Mouse (Mus musculus): ENCODE data around the gene Agpat3.

Agpat3 gene

GRCm38 (mm10) chr10:78297576-78298484 lies 54.5 kb downstream of the Agpat3 start:
- no peak for DNase-seq (ENCODE audit: extremely low read depth, low read depth)

DNA sequence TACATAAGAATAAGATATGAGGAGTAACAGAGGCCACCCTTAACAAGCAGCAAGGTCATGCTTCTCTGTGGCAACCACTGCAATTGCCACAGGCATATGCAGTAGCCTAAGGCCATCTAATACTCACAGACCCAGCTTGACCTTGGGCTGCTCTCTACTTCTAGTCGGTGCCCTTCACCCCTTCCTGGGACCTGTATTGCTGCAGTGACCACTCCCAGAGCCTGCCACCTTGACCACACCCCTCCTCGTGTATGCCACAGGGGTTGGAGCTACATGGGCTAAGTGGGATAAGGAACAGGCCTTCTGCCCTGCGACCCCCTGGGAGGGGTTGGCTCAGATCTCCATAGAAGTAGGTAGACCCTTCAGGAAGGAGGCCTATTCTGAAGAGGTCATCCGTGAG lies 55.3 kb downstream of the Agpat3 start:
- no peak for DNase-seq (ENCODE audit: extremely low read depth, low read depth)

GRCm38 (mm10) chr10:78296371-78296770 lies 55.9 kb downstream of the Agpat3 start:
- no peak for DNase-seq (ENCODE audit: extremely low read depth, low read depth)

- DNase-seq (ENCODE audit: extremely low read depth, low read depth) = no peak
These were observed 58.7 kb downstream of the Agpat3 start for GRCm38 (mm10) chr10:78293576-78293975.

- no peak for DNase-seq (ENCODE audit: extremely low read depth, low read depth)
These were observed 59.9 kb downstream of the Agpat3 start for GRCm38 (mm10) chr10:78292381-78292780.

DNA sequence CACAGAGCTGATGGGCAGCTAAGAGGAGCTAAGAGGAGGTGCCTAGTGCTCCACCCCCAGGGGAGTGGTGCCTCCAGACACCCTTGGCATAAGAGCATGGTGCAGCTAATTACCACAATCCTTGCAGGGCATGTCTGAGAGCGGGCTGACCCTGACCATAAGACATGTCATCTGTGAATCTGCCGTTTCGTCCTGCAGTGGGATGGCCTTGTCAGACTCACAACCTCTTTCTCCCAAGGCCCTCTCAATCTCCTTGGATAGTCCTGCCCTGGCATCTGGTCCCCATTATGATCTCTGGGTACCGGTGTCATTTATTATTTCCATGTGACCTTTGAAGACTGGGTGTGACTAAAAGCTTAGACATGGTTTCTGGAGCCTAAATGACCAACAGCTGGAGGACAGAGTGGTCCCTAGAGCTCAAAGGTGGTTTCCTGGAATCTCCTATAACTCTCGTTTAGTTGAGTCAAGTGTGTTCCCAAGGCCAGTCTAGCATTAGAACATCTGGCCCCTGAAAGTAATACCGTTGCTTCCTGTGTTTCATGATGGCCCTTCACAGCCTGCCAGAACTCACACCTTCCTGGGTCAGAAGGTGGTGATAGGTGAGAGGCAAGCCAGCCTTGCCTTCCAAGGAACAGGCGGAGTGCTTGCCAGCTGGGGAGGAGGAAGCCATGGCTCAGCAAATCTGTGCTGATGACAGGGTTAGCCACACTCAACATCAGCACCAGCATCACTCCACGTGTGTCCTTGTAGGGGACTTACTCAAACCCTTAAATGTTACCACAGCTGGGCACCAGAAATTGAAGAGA lies 61.4 kb downstream of the Agpat3 start:
- no peak for DNase-seq (ENCODE audit: extremely low read depth, low read depth)

DNA sequence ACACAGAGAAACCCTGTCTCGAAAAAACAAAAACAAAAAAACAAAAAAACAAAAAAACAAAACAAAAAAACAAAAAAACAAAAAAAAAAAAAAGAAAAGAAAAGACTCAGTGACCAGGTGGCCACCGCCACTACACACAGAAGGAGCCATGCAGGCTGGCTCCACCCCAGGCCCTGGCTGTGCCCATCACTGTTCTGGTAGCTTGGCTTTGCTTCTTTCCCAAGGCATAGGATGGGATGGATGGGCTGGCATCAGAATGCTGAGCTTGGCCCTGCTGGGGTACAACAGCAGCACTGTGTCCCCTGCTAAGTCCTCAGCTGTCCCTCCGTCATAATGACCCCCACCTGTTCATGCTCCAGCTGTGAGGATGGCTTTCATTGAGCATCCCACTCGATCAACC lies 63.4 kb downstream of the Agpat3 start:
- DNase-seq (ENCODE audit: extremely low read depth, low read depth) = no peak

DNA sequence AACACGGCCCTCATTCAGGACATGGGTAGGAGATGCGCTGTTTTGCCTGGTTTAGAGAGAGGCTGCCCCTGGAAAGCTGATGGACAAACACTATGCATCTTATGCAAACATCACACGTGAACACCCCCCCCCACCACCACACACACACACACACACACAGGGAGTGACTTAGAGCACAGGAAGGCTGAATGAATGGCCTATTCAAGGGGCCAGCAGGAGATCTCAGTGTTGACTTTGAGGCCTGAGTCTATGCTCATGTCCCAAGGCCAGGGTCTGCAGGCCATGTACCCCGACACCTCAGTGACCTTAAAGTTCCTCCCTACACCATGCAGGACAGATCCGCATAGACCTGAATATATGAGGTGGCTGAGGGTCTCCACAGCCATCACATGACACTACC lies 64.2 kb downstream of the Agpat3 start:
- DNase-seq (ENCODE audit: extremely low read depth, low read depth) = no peak

DNA sequence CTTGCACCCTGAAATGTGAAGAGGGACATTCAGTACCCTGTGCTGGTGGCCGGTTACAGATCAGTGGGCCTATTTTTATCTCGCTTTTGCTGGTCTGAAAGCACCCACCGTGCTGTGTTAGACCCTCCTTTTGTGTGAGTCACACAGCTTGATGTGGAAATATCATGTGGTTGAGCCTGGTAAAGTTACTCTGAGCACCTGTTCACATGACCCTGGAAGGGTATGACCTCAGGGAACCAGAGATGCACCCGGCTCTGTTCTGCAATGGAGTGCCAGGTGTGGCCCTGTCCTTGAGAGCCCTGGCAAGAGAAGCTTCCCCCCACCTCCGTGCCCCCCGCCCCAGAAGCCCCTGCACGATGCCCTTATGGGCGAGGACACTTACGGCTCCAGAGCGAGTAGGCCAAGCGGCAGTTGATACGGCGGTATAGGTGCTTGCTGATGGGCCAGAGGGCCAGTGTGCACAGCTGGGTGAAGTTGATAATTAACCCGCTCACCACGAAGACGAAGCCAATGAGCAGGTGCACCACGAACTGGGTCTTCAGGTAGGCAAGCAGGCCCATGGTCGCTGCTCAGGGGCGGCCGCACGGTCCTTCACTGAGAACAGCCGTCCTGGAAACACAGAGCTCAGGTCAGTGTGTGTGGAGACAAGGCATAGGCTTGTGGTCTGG lies 64.7 kb downstream of the Agpat3 start:
- DNase-seq (ENCODE audit: extremely low read depth, low read depth) = no peak

GRCm38 (mm10) chr10:78285959-78286358 lies 66.3 kb downstream of the Agpat3 start:
- DNase-seq (ENCODE audit: extremely low read depth, low read depth) = no peak

DNA sequence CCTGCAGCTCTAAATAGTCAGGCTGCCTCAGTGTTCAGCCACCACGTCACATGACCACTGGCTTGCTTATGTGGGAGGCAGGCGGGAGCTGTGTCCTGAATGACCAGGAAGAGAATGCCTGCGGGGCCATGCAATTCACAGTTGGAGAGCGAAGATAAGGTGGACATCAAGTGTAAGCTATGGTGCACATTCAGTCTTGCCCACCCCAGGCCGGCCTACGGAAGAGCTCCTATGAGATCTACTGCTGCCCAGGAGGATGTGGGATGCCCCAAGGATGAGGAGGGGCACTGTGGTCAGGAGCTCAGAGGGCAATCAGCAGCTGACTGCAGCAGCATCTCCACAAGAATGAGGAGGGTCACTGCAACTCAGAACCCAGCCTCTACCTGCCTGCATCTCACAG lies 66.9 kb downstream of the Agpat3 start:
- DNase-seq (ENCODE audit: extremely low read depth, low read depth) = no peak

DNA sequence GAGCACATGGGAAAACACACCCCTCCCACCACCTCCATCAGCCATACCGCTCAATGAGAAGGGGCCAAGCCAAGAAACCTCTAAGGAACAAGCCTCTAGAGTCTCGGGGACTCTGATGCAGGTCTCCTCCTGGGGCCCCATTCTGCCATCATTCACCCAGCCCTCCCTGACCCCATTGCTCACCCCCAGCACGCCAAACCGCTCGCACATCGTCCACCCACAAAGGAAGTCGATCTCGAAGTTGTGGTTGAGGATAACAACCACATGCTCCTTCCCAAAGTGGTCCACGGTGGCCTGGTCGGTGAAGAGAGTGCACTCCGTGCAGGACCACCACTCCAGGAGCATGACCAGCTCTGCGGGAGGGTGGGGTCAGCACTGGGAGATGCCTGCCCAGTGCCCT lies 67.5 kb downstream of the Agpat3 start:
- DNase-seq (ENCODE audit: extremely low read depth, low read depth) = no peak

DNA sequence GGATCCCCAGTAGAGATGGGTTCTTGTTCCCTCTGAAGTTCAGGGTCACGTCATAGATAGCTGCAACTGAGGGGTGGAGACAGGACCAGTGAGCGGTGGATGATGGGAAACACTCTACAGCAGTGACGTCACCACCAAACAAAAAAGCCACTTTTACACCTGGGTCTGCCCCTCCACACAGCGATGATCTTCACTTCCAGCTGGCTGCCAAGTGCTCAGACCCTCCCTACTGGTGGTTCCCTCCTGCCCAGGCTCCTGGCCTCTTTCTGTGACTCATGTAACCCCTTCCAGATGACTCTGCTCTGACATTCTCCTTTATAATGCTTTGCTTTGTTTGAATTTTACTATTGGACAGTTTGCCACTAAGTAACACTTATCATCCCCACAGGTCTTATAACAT lies 69.9 kb downstream of the Agpat3 start:
- DNase-seq (ENCODE audit: extremely low read depth, low read depth) = no peak

GRCm38 (mm10) chr10:78280486-78280885 lies 71.8 kb downstream of the Agpat3 start:
- no peak for DNase-seq (ENCODE audit: extremely low read depth, low read depth)

GRCm38 (mm10) chr10:78279210-78279609 lies 73.1 kb downstream of the Agpat3 start:
- no peak for DNase-seq (ENCODE audit: extremely low read depth, low read depth)

GRCm38 (mm10) chr10:78277835-78278234 lies 74.5 kb downstream of the Agpat3 start:
- no peak for DNase-seq (ENCODE audit: extremely low read depth, low read depth)

DNA sequence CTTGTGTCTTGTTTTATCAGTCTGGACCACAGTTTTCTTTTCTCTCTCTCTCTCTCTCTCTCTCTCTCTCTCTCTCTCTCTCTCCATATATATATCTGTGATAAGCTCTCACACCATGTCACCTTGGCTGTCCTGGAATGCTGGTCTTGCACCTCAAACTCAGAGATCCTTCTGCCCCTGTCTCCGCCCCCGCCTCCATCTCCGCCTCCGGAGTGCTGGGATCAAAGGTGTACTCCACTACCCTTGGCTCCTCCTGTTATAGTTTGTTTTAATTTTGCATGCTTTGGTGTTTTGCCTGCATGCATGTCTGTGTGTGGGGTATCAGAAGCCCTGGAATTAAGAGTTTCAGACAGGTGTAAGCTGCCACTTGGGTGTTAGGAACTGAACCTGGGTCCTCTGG lies 76.0 kb downstream of the Agpat3 start:
- DNase-seq (ENCODE audit: extremely low read depth, low read depth) = no peak

GRCm38 (mm10) chr10:78272932-78273331 lies 79.4 kb downstream of the Agpat3 start:
- DNase-seq (ENCODE audit: extremely low read depth, low read depth) = peak; percentile 52

- no peak for DNase-seq (ENCODE audit: extremely low read depth, low read depth)
These were observed 86.4 kb downstream of the Agpat3 start for GRCm38 (mm10) chr10:78265881-78266280.

GRCm38 (mm10) chr10:78264735-78265134 lies 87.6 kb downstream of the Agpat3 start:
- DNase-seq (ENCODE audit: extremely low read depth, low read depth) = peak; percentile 54

GRCm38 (mm10) chr10:78260916-78261650 lies 91.2 kb downstream of the Agpat3 start:
- no peak for DNase-seq (ENCODE audit: extremely low read depth, low read depth)

All from MEL-GATA-1-ER (cell line).